Mouse (Mus musculus) neural tube, embryonic 14.5 days (tissue): ENCODE measurements around the gene Gm28048. TPM values are rescaled to one million over a fixed set of nuclear protein-coding genes. Genes with fewer than 3 reads are reported as not detected.

Experiments
- ATAC-seq: fragments of 200-750 bp; cut with Nextera tagmentation; 2 replicates; pipeline ENCODE4 v1.8.0; 2017; ENCODE audit warnings: low read depth, mild to moderate bottlenecking, moderate TSS enrichment, moderate library complexity
- H3K27ac ChIP-seq: fragments of 300-500 bp; sonication (generic); 2 replicates; pipeline ENCODE4 v1.5.1; 2014; ENCODE audit warnings: low read depth, mild to moderate bottlenecking, control low read depth, low read length, moderate library complexity, mixed read lengths
- H3K27me3 ChIP-seq: fragments of 300-500 bp; sonication (generic); 2 replicates; pipeline ENCODE4 v1.6.1; 2014; ENCODE audit warnings: low read length; ENCODE audit not compliant: control insufficient read depth, insufficient read depth
- H3K36me3 ChIP-seq: fragments of 300-500 bp; sonication (generic); 2 replicates; pipeline ENCODE4 v1.6.1; 2014; ENCODE audit warnings: low read length, mixed read lengths; ENCODE audit not compliant: control insufficient read depth, insufficient read depth
- H3K4me1 ChIP-seq: fragments of 300-500 bp; sonication (generic); 2 replicates; pipeline ENCODE4 v1.6.1; 2014; ENCODE audit warnings: low read length; ENCODE audit not compliant: control insufficient read depth, insufficient read depth
- H3K4me2 ChIP-seq: fragments of 300-500 bp; sonication (generic); 2 replicates; pipeline ENCODE4 v1.6.1; 2014; ENCODE audit warnings: mild to moderate bottlenecking, low read depth, low read length, control low read depth
- H3K4me3 ChIP-seq: fragments of 300-500 bp; sonication (generic); 2 replicates; pipeline ENCODE4 v1.5.1; 2014; ENCODE audit warnings: low read depth, low read length, control low read depth, mixed read lengths
- H3K9ac ChIP-seq: fragments of 300-500 bp; sonication (generic); replicated peaks from 2 replicates; pipeline ENCODE4 v1.6.1; 2014; ENCODE audit warnings: low read depth, mild to moderate bottlenecking, control low read depth, low read length, mixed read lengths
- H3K9me3 ChIP-seq: fragments of 300-500 bp; sonication (generic); 2 replicates; pipeline ENCODE4 v1.6.1; 2016; ENCODE audit warnings: low read length; ENCODE audit not compliant: control insufficient read depth
- WGBS: fragments of 180-500 bp; shearing (Covaris S2); extraction: QIAGEN DNeasy Blood & Tissue Kit; methylation state at CpG from one replicate; pipeline ENCODE4 v1.1.7; 2014; 5-methylcytosine and 5-hydroxymethylcytosine counted together
- polyA plus RNA-seq: library from polyadenylated mRNA; unstranded; fragments of >200 nt; fragmentation: Nextera tagmentation; extraction: Ambion mirVana; gene quantifications from 2 replicates; pipeline ENCODE4 v1.2.1, GENCODE M21; 2014

Gm28048 gene
- polyA plus RNA-seq, 1 experiment from 2014 or later, result 1.7 TPM

DNA sequence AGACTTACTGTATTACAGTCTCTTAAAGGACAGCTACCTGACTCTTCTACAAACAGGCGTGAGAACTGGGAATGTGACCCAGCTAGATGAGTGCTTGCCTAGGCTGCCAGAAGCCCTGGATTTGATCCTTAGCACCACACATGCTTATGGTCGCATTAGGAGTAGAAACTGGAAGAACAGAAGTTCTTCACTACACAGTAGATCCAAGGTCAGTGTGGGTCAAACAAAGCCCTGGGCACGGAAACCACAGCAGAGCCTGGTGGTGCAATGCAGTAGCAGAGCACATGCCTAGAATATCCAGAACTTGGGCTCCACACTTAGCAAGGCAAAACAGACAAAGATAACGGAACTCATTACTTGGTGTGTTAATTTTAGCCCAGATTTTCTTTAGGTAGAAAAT, 131.8 kb downstream of the Gm28048 start:
- Histone ChIP-seq H3K36me3 (no peaks in the 10 kb centered on the region), H3K9ac (no peak overlapping the region), H3K9me3 (no peaks in the 10 kb centered on the region), H3K4me1 (no peaks in the 10 kb centered on the region), H3K27me3 (no peaks in the 10 kb centered on the region), H3K27ac (no peak overlapping the region), H3K4me2 (no peak overlapping the region), H3K4me3 (no peak overlapping the region)
- WGBS, result 89% methylated on average over 4 of the region's 4 CpGs
- no peak for ATAC-seq

DNA sequence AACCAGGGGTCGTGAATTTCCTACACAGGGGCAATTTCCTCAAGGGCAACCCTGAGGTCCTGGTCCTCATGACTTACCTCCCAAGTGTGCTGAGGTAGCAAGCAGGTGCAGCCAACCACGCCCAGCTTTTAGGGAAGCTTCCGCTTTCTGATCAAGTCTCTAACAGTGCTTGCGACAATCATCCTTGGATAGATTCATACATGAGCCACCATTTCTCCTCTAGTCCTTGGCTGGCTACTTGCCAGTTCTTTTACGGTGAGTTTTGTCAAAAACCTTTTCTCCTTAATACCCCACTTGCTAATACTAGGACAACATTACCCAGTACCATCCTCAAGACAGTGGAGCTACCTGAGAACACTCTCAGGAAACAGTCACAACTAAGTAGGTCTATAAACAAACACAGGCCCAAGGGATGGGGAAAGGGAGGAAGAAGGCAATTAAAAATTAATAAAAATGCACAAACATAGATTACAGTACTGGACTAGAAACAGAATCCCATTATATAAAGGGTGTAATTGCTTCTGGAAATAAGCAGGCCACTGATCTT, 133.2 kb downstream of the Gm28048 start:
- H3K27me3 ChIP-seq, result no peaks in the 10 kb centered on the region
- no peak overlapping the region for H3K27ac ChIP-seq
- no peaks in the 10 kb centered on the region for H3K4me1 ChIP-seq
- WGBS, result 83% methylated on average over 5 of the region's 5 CpGs
- no peaks in the 10 kb centered on the region for H3K9me3 ChIP-seq
- no peak overlapping the region for H3K9ac ChIP-seq
- no peak overlapping the region for H3K4me2 ChIP-seq
- no peaks in the 10 kb centered on the region for H3K36me3 ChIP-seq
- no peak for ATAC-seq
- no peak overlapping the region for H3K4me3 ChIP-seq

DNA sequence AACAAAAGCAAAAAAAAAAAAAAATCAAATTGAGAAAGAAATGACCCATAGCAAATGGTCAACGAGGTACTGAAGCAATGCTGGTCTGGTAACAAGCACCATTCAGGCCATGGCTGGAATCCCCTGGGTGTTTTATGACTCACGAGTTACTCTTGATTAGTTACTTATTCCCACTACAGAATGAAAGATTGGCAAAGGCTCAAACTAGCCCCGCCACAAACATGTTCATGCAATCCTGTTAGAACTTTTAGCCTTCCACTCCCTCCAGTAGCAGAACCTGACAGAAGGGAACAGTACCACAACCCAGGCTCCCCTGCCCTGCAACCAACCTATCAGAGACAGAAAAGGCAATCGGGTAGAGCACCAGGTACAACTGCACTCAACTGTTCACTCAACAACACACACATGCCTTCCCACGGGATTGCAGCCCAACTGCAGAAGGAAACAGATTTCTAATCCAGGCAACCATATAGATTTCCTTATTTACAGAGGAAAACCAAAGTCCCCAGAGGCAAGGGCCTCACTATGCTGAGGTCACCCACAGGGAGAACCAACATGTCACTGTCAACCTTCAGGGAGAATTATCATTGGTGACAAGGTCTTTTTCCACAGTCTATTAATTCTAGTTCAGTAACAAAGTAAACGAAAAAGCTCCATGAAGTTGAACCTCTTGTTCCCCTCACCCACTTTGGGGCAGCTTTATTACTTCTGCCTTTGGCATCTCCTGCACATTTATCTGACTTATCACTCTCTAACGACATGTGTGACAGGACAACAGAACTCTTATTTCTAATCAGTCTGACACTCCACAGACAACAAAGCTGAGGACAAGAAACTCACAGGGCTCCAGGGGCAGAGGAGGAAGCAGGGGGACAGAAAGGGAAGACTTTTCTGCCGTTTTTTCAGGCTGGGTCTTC, 133.9 kb downstream of the Gm28048 start:
- Histone ChIP-seq H3K4me2 (no peak overlapping the region), H3K9ac (no peak overlapping the region), H3K4me1 (no peaks in the 10 kb centered on the region), H3K9me3 (no peaks in the 10 kb centered on the region), H3K4me3 (no peak overlapping the region), H3K36me3 (no peaks in the 10 kb centered on the region), H3K27ac (no peak overlapping the region), H3K27me3 (no peaks in the 10 kb centered on the region)
- WGBS, result 45% methylated on average over 8 of the region's 8 CpGs
- no peak for ATAC-seq

DNA sequence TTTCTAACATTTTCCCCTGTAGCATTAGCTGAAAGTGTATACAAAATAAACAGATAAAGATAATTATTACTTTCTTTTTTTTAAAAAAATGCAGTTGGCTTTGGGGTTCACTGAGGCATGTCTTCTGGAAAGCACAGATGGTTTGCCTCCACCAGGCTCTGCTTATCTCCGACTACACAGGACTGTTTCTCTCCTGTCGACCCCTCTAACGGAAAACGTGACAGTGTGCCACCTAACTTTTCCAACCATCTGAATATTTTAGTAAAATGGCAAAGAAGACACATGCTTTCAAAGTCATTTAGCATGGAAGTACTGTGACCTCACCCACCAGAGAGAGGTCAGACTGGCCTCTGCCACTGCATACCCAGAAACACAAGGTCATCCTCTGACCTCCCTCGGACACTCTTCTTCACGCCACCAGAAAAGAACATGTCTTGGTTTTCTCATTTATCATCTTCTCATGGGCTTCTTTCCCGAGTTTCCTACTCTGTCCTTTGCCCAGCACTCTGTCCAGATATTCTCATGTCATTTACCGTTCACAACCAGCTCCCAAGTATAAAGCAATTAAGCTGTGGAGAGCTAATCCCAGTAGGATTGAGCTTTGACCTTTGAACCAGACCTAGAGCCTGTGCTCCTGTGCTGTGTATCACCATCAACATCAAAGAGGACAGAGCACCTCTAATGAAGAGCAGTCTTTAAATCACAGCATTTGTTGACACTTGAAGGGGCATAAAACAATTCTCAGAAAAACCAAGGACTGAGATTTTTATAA, 134.7 kb downstream of the Gm28048 start:
- H3K9me3 ChIP-seq, result no peaks in the 10 kb centered on the region
- H3K4me3 ChIP-seq, result no peak overlapping the region
- H3K27ac ChIP-seq, result no peak overlapping the region
- no peak for ATAC-seq
- 77% methylated on average over 8 of the region's 8 CpGs for WGBS
- H3K4me2 ChIP-seq, result no peak overlapping the region
- no peak overlapping the region for H3K9ac ChIP-seq
- H3K27me3 ChIP-seq, result no peaks in the 10 kb centered on the region
- no peaks in the 10 kb centered on the region for H3K4me1 ChIP-seq
- H3K36me3 ChIP-seq, result no peaks in the 10 kb centered on the region

DNA sequence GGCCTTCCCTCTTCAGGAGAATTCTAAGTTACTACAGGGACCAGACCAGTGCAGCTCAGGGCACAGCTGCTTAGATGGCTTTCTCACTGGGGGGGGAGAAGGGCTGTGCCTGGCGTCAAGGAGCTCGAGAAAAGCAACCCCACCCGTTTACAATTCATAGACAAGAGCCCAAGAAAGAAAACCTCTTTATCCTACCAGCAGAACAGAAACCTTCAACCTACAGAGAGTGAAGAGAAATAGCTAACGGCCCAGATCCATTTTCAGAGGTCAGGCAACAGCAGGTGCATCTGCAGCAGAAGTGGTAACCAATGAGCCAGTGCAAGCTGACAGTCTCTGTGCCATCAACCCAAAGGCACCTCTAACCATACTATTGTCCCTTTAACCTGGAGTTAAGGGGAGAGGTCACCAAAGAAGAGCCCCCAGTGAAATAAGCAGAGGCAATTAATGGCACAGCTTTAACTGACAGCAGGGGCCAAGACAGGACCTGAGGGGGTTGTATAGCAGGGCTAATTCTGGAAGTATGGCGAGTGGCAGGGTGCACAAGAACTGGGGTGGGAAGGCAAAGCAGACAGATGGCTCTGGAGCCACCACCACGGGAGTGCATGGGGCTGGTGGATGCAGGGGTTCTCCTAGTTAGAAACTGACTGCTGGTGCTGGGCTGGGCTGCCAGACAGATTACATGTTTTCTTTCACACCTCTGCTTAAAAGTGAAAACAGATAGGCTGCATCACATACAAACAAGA, 135.6 kb downstream of the Gm28048 start:
- no peak overlapping the region for H3K4me2 ChIP-seq
- 55% methylated on average over 6 of the region's 6 CpGs for WGBS

DNA sequence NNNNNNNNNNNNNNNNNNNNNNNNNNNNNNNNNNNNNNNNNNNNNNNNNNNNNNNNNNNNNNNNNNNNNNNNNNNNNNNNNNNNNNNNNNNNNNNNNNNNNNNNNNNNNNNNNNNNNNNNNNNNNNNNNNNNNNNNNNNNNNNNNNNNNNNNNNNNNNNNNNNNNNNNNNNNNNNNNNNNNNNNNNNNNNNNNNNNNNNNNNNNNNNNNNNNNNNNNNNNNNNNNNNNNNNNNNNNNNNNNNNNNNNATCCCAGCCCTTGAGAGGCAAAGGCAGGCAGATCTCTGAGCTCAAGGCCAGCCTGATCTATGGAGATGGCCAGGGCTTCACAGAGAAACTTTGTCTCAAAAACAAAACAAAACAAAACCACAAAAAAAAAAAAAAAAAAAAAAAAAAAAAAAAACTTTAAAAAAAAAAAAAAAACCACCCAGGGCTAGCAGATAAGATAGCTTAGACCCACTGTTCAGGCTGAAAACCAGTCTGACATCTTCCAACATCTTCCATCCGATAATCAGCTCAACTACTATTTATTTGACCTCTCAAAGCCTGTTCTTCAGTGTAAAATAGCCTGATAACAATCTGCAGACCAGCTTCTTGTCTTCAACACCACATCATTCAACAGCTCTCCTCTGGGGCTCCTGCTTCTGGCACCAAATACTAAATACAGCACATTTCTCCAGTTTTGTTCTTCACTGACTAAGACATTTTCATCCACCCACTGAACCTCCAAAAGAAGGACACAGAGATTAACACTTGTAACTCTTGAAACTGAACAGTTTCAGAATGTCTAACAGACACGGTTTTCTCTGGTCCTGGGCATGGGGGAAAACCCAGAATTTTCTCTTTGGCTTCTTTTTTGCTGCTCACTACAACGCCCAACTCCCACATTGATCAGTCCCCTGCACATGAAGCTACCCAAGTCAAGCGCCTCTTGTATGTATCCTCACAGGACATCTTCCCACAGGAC, 136.9 kb downstream of the Gm28048 start:
- no peak for ATAC-seq
- H3K27me3 ChIP-seq, result no peaks in the 10 kb centered on the region
- 88% methylated on average over 4 of the region's 4 CpGs for WGBS
- no peak overlapping the region for H3K27ac ChIP-seq
- no peak overlapping the region for H3K4me3 ChIP-seq
- no peaks in the 10 kb centered on the region for H3K36me3 ChIP-seq
- no peak overlapping the region for H3K4me2 ChIP-seq
- no peaks in the 10 kb centered on the region for H3K9me3 ChIP-seq
- no peaks in the 10 kb centered on the region for H3K4me1 ChIP-seq
- H3K9ac ChIP-seq, result no peak overlapping the region

More for the DNA sequence above, 135.6 kb downstream of the Gm28048 start:
- Histone ChIP-seq H3K27ac (no peak overlapping the region), H3K4me1 (no peaks in the 10 kb centered on the region), H3K9ac (no peak overlapping the region), H3K27me3 (no peaks in the 10 kb centered on the region), H3K4me3 (no peak overlapping the region), H3K9me3 (no peaks in the 10 kb centered on the region), H3K36me3 (no peaks in the 10 kb centered on the region)
- no peak for ATAC-seq

DNA sequence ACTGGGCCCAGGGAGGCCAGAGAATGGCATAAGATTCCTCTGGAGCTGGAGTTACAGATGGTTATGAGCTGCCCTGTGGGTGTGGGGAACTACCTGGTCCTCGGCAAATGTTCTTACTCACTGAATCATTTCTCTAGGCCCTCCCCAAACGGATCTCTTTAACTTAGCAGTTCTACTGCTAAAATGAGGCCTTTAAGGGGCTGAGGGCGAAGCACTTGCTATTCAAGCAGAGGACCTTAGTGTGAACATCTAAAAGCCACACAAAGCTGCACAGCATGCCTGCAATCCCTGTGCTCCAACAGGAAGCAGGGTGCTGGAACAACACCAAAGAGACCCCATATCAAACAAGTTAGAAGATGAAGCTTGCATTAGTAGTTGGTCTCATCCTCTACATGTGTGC, 142.4 kb downstream of the Gm28048 start:
- H3K36me3 ChIP-seq, result no peaks in the 10 kb centered on the region
- H3K4me1 ChIP-seq, result no peaks in the 10 kb centered on the region
- H3K4me2 ChIP-seq, result no peak overlapping the region
- H3K27me3 ChIP-seq, result no peaks in the 10 kb centered on the region
- H3K9me3 ChIP-seq, result no peaks in the 10 kb centered on the region
- no peak overlapping the region for H3K4me3 ChIP-seq
- no peak overlapping the region for H3K9ac ChIP-seq
- H3K27ac ChIP-seq, result no peak overlapping the region
- 70% methylated on average over 3 of the region's 3 CpGs for WGBS
- no peak for ATAC-seq

DNA sequence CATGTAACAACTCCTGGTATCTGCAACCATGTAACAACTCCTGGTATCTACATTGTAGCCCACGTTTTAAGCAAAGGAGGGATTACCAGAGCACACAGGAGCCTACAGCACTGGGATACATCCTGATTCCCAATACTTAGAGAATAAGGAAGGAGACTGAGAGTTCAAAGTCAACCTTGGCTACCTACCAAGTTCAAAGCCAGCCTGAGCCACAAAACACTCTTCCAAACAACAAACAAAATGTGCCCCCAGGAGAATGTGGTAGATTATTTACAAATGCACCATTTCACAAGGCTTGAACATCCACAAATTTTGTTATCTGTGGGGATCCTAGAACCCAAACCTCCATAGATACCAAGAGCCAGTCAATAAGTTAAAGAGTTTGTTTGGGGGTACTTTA, 143.5 kb downstream of the Gm28048 start:
- WGBS, result 80% methylated on average over 1 of the region's 1 CpGs
- H3K36me3 ChIP-seq, result no peaks in the 10 kb centered on the region
- no peaks in the 10 kb centered on the region for H3K9me3 ChIP-seq
- no peak for ATAC-seq
- no peak overlapping the region for H3K4me3 ChIP-seq
- no peak overlapping the region for H3K4me2 ChIP-seq
- no peak overlapping the region for H3K27ac ChIP-seq
- no peaks in the 10 kb centered on the region for H3K4me1 ChIP-seq
- no peak overlapping the region for H3K9ac ChIP-seq
- no peaks in the 10 kb centered on the region for H3K27me3 ChIP-seq
